In genomic region chr11:75907406-75907805, GRCm38 (mm10) we compare ENCODE assay signal across 19 mouse cellular contexts. TPM values are rescaled to one million over a fixed set of nuclear protein-coding genes. Genes with fewer than 3 reads are reported as not detected.
DNase-seq lines count a peak whose midpoint lies in the region; ATAC-seq and TF ChIP-seq lines count a peak whose summit lies in the region.
"Had no signal": no experiment of that assay in that cellular context is flagged by ENCODE, and none has a peak within 500 bp of the region (broad histone marks: within the 10 kb centered on the region; RNA-seq: fewer than 3 reads in every experiment).

No protein-coding gene starts in this region.

- TF ChIP-seq CTCF in kidney, postnatal 0 days (IDR thresholded peaks at IDR 0.05; ENCODE audit: low read depth), result no peak

- no peak overlapping the region for H3K4me2 ChIP-seq in kidney, postnatal 0 days (ENCODE audit: low read length)
- no peak overlapping the region for H3K4me2 ChIP-seq in midbrain, embryonic 13.5 days (replicated peaks)
- no peak overlapping the region for H3K4me2 ChIP-seq in liver, embryonic 11.5 days
- H3K4me2 ChIP-seq: embryonic facial prominence, embryonic 13.5 days; forebrain, embryonic 13.5 days; heart, embryonic 13.5 days; hindbrain, embryonic 12.5 days had no signal

- no peak for ATAC-seq in kidney, postnatal 0 days (replicated peaks; ENCODE audit: low FRiP score, low read depth)
- no peak for ATAC-seq in midbrain, embryonic 13.5 days
- 0 out of 2 replicates have a peak, but pooled peaks have one; percentile 46 for ATAC-seq in common myeloid progenitor, adult 5-6 weeks (replicated peaks; ENCODE audit: low read depth, poor library complexity, severe bottlenecking)
- no peak for ATAC-seq in liver, embryonic 11.5 days (replicated peaks; ENCODE audit: low FRiP score)
- ATAC-seq: activated CD4-positive, CD25-positive, alpha-beta regulatory T cell, adult 4 months; forebrain, embryonic 13.5 days; forebrain, postnatal 0 days; Patski had no signal

- H3K36me3 ChIP-seq in kidney, postnatal 0 days (ENCODE audit: insufficient read depth, low read length), result no peaks in the 10 kb centered on the region
- H3K36me3 ChIP-seq in midbrain, embryonic 10.5 days, result no peaks in the 10 kb centered on the region
- no peaks in the 10 kb centered on the region for H3K36me3 ChIP-seq in midbrain, embryonic 13.5 days
- no peaks in the 10 kb centered on the region for H3K36me3 ChIP-seq in liver, embryonic 11.5 days (ENCODE audit: control insufficient read depth, insufficient read depth, low read length)
- H3K36me3 ChIP-seq: embryonic facial prominence, embryonic 13.5 days; hindbrain, embryonic 12.5 days had no signal

- no peaks in the 10 kb centered on the region for H3K9me3 ChIP-seq in kidney, postnatal 0 days (replicated peaks; ENCODE audit: low read length)
- 0 out of 2 replicates have a peak, but pooled peaks cover 7% of the 10 kb centered on the region for H3K9me3 ChIP-seq in midbrain, embryonic 10.5 days (replicated peaks)
- H3K9me3 ChIP-seq in midbrain, embryonic 13.5 days, result no peaks in the 10 kb centered on the region; the same call in 1 of the 2 replicates
- no peaks in the 10 kb centered on the region for H3K9me3 ChIP-seq in liver, embryonic 11.5 days (ENCODE audit: control insufficient read depth, low read length)
- H3K9me3 ChIP-seq: embryonic facial prominence, embryonic 13.5 days had no signal

- no peak overlapping the region for H3K4me3 ChIP-seq in kidney, postnatal 0 days (replicated peaks; ENCODE audit: low read depth, low read length)
- no peak overlapping the region for H3K4me3 ChIP-seq in midbrain, embryonic 10.5 days
- H3K4me3 ChIP-seq in midbrain, embryonic 13.5 days (replicated peaks), result no peak overlapping the region
- H3K4me3 ChIP-seq in liver, embryonic 11.5 days (ENCODE audit: low read depth, low read length), result no peak overlapping the region
- H3K4me3 ChIP-seq: embryonic facial prominence, embryonic 13.5 days; forebrain, embryonic 13.5 days; heart, embryonic 13.5 days; hindbrain, embryonic 12.5 days had no signal

- DNase-seq in kidney, postnatal 0 days (ENCODE audit: low spot score), result no peak
- no peak for DNase-seq in kidney, postnatal 10 days
- DNase-seq in midbrain, embryonic 10.5 days (ENCODE audit: low spot score), result no peak
- no peak for DNase-seq in liver, embryonic 11.5 days (ENCODE audit: low spot score)
- DNase-seq: adrenal gland, postnatal 14 days; cerebellum, adult 11-12 months; cerebellum, adult 9-10 months; cerebellum, postnatal 25 days; forebrain, postnatal 0 days; gastrocnemius, postnatal 14 days; heart, postnatal 4 days had no signal

- no peaks in the 10 kb centered on the region for H3K27me3 ChIP-seq in kidney, postnatal 0 days (ENCODE audit: insufficient read depth, low read length)
- 0 out of 2 replicates have a peak, but pooled peaks cover 5% of the 10 kb centered on the region for H3K27me3 ChIP-seq in midbrain, embryonic 10.5 days (ENCODE audit: low read depth, poor library complexity, severe bottlenecking)
- H3K27me3 ChIP-seq in midbrain, embryonic 13.5 days, result 0 out of 2 replicates have a peak, but pooled peaks cover 3% of the 10 kb centered on the region
- H3K27me3 ChIP-seq in liver, embryonic 11.5 days (replicated peaks; ENCODE audit: control insufficient read depth, insufficient read depth, low read length), result 0 out of 2 replicates have a peak, but pooled peaks cover 3% of the 10 kb centered on the region
- H3K27me3 ChIP-seq: embryonic facial prominence, embryonic 13.5 days; forebrain, embryonic 13.5 days; hindbrain, embryonic 12.5 days; Patski had no signal

- H3K9ac ChIP-seq in kidney, postnatal 0 days (ENCODE audit: low read depth, low read length), result no peak overlapping the region
- H3K9ac ChIP-seq in midbrain, embryonic 13.5 days (replicated peaks), result no peak overlapping the region
- H3K9ac ChIP-seq in liver, embryonic 11.5 days (ENCODE audit: low read depth, low read length), result no peak overlapping the region
- H3K9ac ChIP-seq: embryonic facial prominence, embryonic 13.5 days; forebrain, embryonic 13.5 days; forebrain, postnatal 0 days; heart, embryonic 13.5 days; hindbrain, embryonic 12.5 days had no signal

- peaks cover 27% of the 10 kb centered on the region for H3K4me1 ChIP-seq in kidney, postnatal 0 days (replicated peaks; ENCODE audit: insufficient read depth, low read length)
- H3K4me1 ChIP-seq in midbrain, embryonic 10.5 days, result peaks cover 28% of the 10 kb centered on the region
- H3K4me1 ChIP-seq in midbrain, embryonic 13.5 days (replicated peaks), result peaks cover 20% of the 10 kb centered on the region
- H3K4me1 ChIP-seq in liver, embryonic 11.5 days (replicated peaks; ENCODE audit: control insufficient read depth, insufficient read depth, low read length), result peaks cover 5% of the 10 kb centered on the region; the same call in 1 of the 2 replicates

- H3K27ac ChIP-seq in kidney, postnatal 0 days, result peak overlapping the region; percentile 94; the same call in 1 of the 2 replicates
- H3K27ac ChIP-seq in midbrain, embryonic 10.5 days (replicated peaks), result peak overlapping the region; percentile 10; the same call in 1 of the 2 replicates
- H3K27ac ChIP-seq in midbrain, embryonic 13.5 days, result no peak overlapping the region
- no peak overlapping the region for H3K27ac ChIP-seq in liver, embryonic 11.5 days (ENCODE audit: low read depth, low read length)
- H3K27ac ChIP-seq: embryonic facial prominence, embryonic 13.5 days; forebrain, embryonic 13.5 days; heart, embryonic 13.5 days; hindbrain, embryonic 12.5 days had no signal

- 71% methylated on average over 4 of the region's 4 CpGs for WGBS in kidney, postnatal 0 days
- WGBS in midbrain, embryonic 10.5 days, result 75% methylated on average over 4 of the region's 4 CpGs
- 75% methylated on average over 4 of the region's 4 CpGs for WGBS in midbrain, embryonic 13.5 days
- 44% methylated on average over 4 of the region's 4 CpGs for WGBS in liver, embryonic 11.5 days

RNA-seq across cellular contexts. Expression of gene Rph3al, which starts 30.8 kb away (rescaled TPM):
- polyA plus RNA-seq in kidney, postnatal 0 days (2015; fragmentation: Nextera tagmentation; extraction: Ambion mirVana), result 14.5 and 15.4 TPM in 2 replicates
- polyA plus RNA-seq in midbrain, embryonic 10.5 days (2016; fragmentation: Nextera tagmentation; extraction: Ambion mirVana), result 1.1 TPM in 2 replicates
- 1.9 and 2.4 TPM in 2 replicates for polyA plus RNA-seq in midbrain, embryonic 13.5 days (2015; fragmentation: Nextera tagmentation; extraction: Ambion mirVana)
- 1.5 and 1.9 TPM in 2 replicates for total RNA-seq in common myeloid progenitor, adult 5-6 weeks (2017)
- 1.4 and 1.5 TPM in 2 replicates for polyA plus RNA-seq in liver, embryonic 11.5 days (2014; fragmentation: Nextera tagmentation; extraction: Ambion mirVana)

Comparison
In these comparisons a context has a peak if more than half of its experiments do, and no peak if none do; other contexts are left out.
1. H3K27ac ChIP-seq: peak in kidney, postnatal 0 days (single experiment) and midbrain, embryonic 10.5 days (single experiment); none in midbrain, embryonic 13.5 days (single experiment) and liver, embryonic 11.5 days (single experiment).